Mouse (Mus musculus) embryo, embryonic 11 days (tissue): ENCODE measurements around the gene Zfp383.
"Not testable (repeated sequence)": the region's sequence is repeated elsewhere in the genome, so short reads cannot be mapped to it uniquely, and the experiment has no call there.

ENCODE experiments used
- DNase-seq: peaks from one replicate; pipeline ENCODE4 v3.0.0-alpha.2; 2015

Gene Zfp383

DNA sequence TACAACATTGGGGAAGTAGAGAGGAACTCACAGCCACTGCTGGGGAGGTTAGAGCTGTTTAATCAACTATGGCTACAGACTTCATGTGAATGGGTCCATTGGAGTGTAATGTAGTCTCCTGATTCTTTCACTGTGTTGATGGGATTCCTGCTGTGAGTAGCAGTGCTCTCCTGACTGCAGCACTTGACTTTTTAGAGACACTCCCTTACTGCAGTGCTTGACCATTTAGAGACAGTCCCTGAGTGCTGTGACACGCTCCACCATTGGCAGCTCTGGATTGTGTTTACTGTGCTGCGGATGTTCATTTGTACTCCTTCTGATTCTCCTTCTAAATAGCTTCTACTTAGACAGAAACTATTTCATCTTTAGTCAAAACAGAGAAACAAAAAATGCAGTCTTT is 34.7 kb downstream of the Zfp383 start:
- no peak for DNase-seq

DNA sequence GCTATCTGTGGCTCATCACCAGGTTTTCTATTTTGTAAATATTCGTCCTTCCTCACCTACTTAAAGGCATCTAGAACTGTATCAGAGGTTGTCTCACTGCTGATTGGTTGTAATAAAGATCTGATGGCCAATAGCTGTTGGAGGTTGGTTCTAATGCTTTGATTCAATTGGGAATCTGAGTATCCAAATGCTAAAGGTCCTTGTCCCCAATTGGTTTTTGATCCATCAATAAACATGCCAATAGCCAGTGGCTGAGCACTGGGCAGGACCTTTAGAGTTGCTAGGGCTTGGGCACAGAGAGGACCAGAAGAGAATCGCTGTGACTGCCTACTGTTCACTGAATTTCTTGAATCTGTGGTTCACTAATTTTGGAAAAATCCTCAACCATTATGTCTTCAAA is 35.7 kb downstream of the Zfp383 start:
- DNase-seq: no peak

DNA sequence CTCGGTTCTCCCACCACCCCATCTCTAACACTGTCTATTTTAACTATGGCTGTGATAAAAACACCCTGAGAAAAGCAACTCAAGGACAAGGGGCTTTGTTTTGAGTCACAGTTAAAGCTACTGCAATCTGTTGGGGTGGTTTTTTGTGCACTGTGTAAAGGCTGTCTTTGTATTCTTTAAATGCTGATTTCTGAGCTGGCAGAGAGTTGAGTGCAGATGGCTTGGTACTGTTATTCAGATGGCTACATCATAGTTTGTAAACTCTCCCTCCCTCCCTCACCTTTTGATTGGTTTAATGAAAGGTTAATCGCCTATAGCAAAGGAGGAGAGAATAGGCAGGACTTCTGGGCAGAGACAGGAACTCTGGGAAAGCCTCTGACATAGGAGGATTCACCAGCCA is 36.2 kb downstream of the Zfp383 start:
- no peak for DNase-seq

DNA sequence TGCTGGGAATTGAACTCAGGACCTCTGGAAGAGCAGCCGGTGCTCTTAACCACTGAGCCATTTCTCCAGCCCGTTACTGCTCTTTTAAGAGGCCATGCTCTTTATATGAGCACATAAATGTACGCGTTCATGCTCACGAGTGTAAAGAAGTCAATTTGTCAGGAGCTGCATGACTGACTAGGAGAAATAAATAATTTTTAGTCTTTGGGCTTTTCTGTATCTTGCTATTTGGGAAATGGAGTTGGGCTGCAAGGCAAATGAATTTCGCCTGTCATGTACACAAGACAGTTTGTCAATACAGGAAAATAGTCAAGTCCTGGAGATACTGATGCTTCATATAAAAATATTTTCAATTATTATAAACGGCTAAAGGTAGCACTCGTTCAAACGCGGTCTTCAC is 45.1 kb downstream of the Zfp383 start:
- DNase-seq: no peak

DNA sequence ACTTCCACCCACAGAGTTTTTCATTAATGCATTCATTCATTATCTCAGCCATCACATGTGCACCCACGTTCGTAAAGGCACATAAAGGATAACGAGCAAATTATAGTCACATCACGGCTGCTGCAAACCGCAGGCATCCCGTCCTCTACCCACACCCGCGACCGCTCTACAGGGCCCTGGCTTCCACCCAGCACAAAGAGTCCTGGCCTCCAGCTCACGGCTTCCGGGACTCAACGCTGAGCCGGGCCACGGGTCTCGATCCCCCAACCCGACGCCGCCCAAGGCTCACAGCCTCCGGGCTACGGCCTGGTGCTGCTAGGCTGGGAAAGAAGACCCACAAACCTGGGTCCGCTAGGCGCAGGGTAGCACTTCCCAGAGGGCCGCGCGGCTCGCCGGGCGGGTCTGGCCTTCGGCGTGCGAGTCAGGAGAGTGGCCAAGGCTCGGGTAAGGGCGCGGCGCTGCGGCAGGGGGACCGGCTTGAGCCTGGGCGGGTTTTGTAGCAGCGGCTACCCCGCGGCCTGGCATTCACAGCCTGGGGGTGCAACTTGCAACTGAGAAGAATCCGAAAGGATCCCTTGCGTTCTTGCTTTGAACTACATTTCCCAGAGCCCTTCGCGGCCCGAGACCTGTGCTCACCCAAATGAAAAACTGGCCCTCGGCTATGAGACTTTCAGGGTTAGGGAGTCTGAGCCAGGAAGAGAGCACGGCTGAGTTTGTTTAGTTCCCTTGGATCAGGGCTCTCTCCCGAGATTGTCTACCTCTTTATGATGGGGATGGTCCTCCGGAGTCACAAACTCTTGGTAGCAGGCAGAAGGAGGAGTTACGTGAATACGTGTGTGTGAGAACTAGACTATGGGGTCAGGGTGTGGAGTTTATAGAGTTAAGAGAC is 45.7 kb downstream of the Zfp383 start, which contains the start of gene Zfp74:
Zfp74 (minus strand) TSS at position 577 of the 889 bp plus-strand sequence.
- DNase-seq: peak; percentile 91

GRCm38 (mm10) chr7:29954731-29955130 is 46.7 kb downstream of the Zfp383 start:
- DNase-seq: peak; percentile 65

- no peak for DNase-seq
These were observed 48.2 kb downstream of the Zfp383 start for GRCm38 (mm10) chr7:29956257-29956656.

GRCm38 (mm10) chr7:29958125-29958724 is 50.2 kb downstream of the Zfp383 start:
- no peak for DNase-seq

DNA sequence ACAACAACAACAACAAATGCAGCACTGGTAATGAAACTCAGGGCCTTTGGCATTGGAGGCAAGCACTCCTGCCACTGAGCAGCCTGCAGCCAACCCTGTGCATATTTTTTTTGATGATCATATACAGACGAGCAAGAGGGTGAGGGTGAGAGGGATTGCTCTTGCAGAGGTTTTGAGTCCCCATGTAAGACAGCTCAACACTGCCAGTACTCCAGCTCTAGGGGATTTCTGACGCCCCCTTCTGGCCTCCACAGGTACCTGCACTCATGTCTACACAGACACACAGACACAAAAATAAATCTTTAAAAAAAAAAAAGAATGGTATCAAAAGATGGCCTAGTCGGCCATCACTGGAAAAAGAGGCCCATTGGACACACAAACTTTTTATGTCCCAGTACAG is 51.0 kb downstream of the Zfp383 start:
- no peak for DNase-seq

DNA sequence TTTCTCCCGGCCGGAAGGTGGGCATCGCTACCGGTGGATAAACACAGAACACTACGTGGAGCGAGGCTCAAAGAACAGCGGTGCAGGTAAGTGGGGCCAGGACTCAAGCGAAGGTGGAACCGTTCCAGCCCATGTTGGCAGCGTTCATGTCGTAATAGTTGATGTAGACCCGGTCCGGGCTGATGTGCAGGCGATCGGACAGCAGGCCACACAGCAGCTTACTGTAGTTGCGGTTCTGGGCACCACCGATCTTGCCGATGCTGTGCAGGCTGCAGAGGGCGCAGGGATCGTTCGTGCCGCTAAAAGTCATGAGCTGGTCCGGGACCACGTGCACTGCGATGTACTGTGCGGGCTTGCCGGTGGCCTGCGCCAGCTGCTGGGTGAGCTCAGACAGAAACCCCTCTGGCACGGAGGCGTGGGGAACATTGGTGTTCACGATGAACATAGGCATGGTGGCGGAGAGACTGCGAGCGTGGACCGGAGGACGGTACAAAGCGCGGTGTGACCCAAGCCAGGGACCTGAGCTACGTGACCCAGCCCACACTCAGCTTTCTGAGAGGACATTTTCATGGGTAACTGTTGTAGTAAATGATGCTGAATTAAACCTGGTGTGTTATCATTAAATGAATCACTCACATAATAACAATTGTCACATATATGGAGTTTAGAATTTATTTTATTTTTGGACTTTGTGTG is 57.2 kb downstream of the Zfp383 start:
- DNase-seq: not testable (repeated sequence)
